Mouse (Mus musculus) megakaryocyte, embryonic 14.5 days (primary cell): ENCODE results near the gene Il2ra.

ENCODE experiments used
- FLI1 ChIP-seq: IDR thresholded peaks from 2 replicates; pipeline ENCODE4 v1.6.1; 2012; ENCODE audit warnings: low read length, inconsistent platforms, mixed read lengths
- GATA1 ChIP-seq: IDR thresholded peaks from 3 replicates; pipeline ENCODE4 v1.6.1; 2012; ENCODE audit warnings: mixed read lengths, low read length, inconsistent platforms, borderline replicate concordance

DNA sequence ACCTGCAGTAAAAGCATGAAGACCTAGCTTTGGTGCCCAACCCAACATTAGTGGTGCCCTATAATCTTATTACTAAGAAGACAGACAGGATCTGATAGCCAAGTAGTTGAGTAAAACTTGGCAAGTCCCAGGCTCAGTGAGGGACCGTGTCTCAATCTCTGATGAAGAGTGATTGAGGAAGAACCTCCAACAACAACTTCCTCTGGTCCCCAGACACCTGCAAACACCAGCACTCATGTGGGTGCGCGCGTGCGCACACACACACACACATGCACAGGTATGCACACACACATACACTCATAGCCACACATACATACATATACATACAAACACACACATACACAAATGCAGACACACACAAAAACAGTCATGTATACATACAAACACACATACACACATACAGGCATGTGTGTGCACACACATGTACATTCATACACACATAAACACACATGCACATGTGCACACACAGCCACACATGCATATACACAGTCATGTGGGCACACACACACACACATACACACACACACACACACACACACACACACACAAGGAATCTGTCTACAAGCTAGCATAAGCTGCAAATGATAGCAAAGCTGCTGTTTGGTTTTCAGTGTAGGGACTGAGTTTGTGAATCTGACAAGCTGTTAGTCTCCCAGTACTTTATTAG, 7.0 kb upstream of the Il2ra start:
- no peak for TF ChIP-seq FLI1
- no peak; the same call in 2 of the 3 replicates for TF ChIP-seq GATA1
